Mouse (Mus musculus): Measurements from ENCODE around the gene Pdzd7. TPM values are rescaled to one million over a fixed set of nuclear protein-coding genes. Genes with fewer than 3 reads are reported as not detected.

The Pdzd7 gene
- polyA plus RNA-seq, 1 experiment from 2014 or later = not detected

GRCm38 (mm10) chr19:45078971-45079764 is 33.7 kb upstream of the Pdzd7 start:
- no peak for ATAC-seq
- Histone ChIP-seq H3K9me3 (ENCODE audit: low read length) (no peaks in the 10 kb centered on the region), H3K4me3 (ENCODE audit: low read depth, low read length) (peak overlapping the region; percentile 5; the same call in 1 of the 2 replicates), H3K4me2 (ENCODE audit: low read depth, low read length) (peak overlapping the region; percentile 53), H3K27me3 (ENCODE audit: insufficient read depth, low read length) (peaks cover 70% of the 10 kb centered on the region), H3K4me1 (ENCODE audit: insufficient read depth) (peaks cover 29% of the 10 kb centered on the region), H3K36me3 (replicated peaks; ENCODE audit: insufficient read depth, low read length) (no peaks in the 10 kb centered on the region), H3K9ac (replicated peaks) (no peak overlapping the region), H3K27ac (ENCODE audit: low read depth) (no peak overlapping the region)
- no peak for DNase-seq
- WGBS (ENCODE audit: insufficient replicate concordance) = 8% methylated on average over 17 of the region's 17 CpGs
- no peak for TF ChIP-seq EP300 (IDR thresholded peaks at IDR 0.05; ENCODE audit: low read depth)
- TF ChIP-seq CTCF (IDR thresholded peaks at IDR 0.05; ENCODE audit: low read depth) = peak; percentile 57

- Histone ChIP-seq H3K4me3 (ENCODE audit: low read depth, low read length) (no peak overlapping the region), H3K9me3 (ENCODE audit: low read length) (no peaks in the 10 kb centered on the region), H3K27ac (ENCODE audit: low read depth) (no peak overlapping the region), H3K9ac (replicated peaks) (no peak overlapping the region), H3K4me2 (ENCODE audit: low read depth, low read length) (no peak overlapping the region), H3K36me3 (replicated peaks; ENCODE audit: insufficient read depth, low read length) (no peaks in the 10 kb centered on the region), H3K4me1 (ENCODE audit: insufficient read depth) (peaks cover 29% of the 10 kb centered on the region), H3K27me3 (ENCODE audit: insufficient read depth, low read length) (peaks cover 65% of the 10 kb centered on the region)
- DNase-seq (no peak), ATAC-seq (no peak)
- 10% methylated on average over 20 of the region's 20 CpGs for WGBS (ENCODE audit: insufficient replicate concordance)
- no peak for TF ChIP-seq EP300 (IDR thresholded peaks at IDR 0.05; ENCODE audit: low read depth)
- no peak for TF ChIP-seq CTCF (IDR thresholded peaks at IDR 0.05; ENCODE audit: low read depth)
Measured at GRCm38 (mm10) chr19:45077742-45078645, 32.5 kb upstream of the Pdzd7 start.

- H3K9ac ChIP-seq (replicated peaks) = peak overlapping the region; percentile 35; the same call in 1 of the 2 replicates
- peak overlapping the region; percentile 91 for H3K4me2 ChIP-seq (ENCODE audit: low read depth, low read length)
- peaks cover 57% of the 10 kb centered on the region for H3K27me3 ChIP-seq (ENCODE audit: insufficient read depth, low read length)
- ATAC-seq (peak; percentile 24; the same call in 1 of the 2 replicates), DNase-seq (peak; percentile 75)
- no peaks in the 10 kb centered on the region for H3K9me3 ChIP-seq (ENCODE audit: low read length)
- H3K36me3 ChIP-seq (replicated peaks; ENCODE audit: insufficient read depth, low read length) = no peaks in the 10 kb centered on the region
- 1% methylated on average over 62 of the region's 62 CpGs for WGBS (ENCODE audit: insufficient replicate concordance)
- no peak overlapping the region for H3K27ac ChIP-seq (ENCODE audit: low read depth)
- TF ChIP-seq CTCF (IDR thresholded peaks at IDR 0.05; ENCODE audit: low read depth) = peak; percentile 71
- TF ChIP-seq EP300 (IDR thresholded peaks at IDR 0.05; ENCODE audit: low read depth) = no peak
- peak overlapping the region; percentile 58 for H3K4me3 ChIP-seq (ENCODE audit: low read depth, low read length)
- H3K4me1 ChIP-seq (ENCODE audit: insufficient read depth) = peaks cover 29% of the 10 kb centered on the region
Measured at GRCm38 (mm10) chr19:45076586-45077510, 31.3 kb upstream of the Pdzd7 start.

GRCm38 (mm10) chr19:45076036-45076575 is 30.6 kb upstream of the Pdzd7 start:
- TF ChIP-seq EP300 (IDR thresholded peaks at IDR 0.05; ENCODE audit: low read depth) (no peak), CTCF (IDR thresholded peaks at IDR 0.05; ENCODE audit: low read depth) (no peak)
- Histone ChIP-seq H3K9me3 (ENCODE audit: low read length) (no peaks in the 10 kb centered on the region), H3K9ac (replicated peaks) (peak overlapping the region; percentile 77), H3K27ac (ENCODE audit: low read depth) (no peak overlapping the region), H3K27me3 (ENCODE audit: insufficient read depth, low read length) (peaks cover 51% of the 10 kb centered on the region), H3K4me1 (ENCODE audit: insufficient read depth) (peaks cover 31% of the 10 kb centered on the region), H3K4me2 (ENCODE audit: low read depth, low read length) (peak overlapping the region; percentile 91), H3K36me3 (replicated peaks; ENCODE audit: insufficient read depth, low read length) (no peaks in the 10 kb centered on the region), H3K4me3 (ENCODE audit: low read depth, low read length) (peak overlapping the region; percentile 58)
- 10% methylated on average over 17 of the region's 17 CpGs for WGBS (ENCODE audit: insufficient replicate concordance)
- DNase-seq (peak; percentile 20), ATAC-seq (no peak)

GRCm38 (mm10) chr19:45075323-45076035 is 30.0 kb upstream of the Pdzd7 start:
- 1% methylated on average over 32 of the region's 32 CpGs for WGBS (ENCODE audit: insufficient replicate concordance)
- peaks cover 34% of the 10 kb centered on the region for H3K4me1 ChIP-seq (ENCODE audit: insufficient read depth)

More at GRCm38 (mm10) chr19:45075323-45076035, 30.0 kb upstream of the Pdzd7 start:
- no peak for TF ChIP-seq EP300 (IDR thresholded peaks at IDR 0.05; ENCODE audit: low read depth)
- 0 out of 2 replicates have a peak, but pooled peaks have one; percentile 16 for TF ChIP-seq CTCF (IDR thresholded peaks at IDR 0.05; ENCODE audit: low read depth)
- H3K9ac ChIP-seq (replicated peaks) = peak overlapping the region; percentile 77
- peaks cover 45% of the 10 kb centered on the region for H3K27me3 ChIP-seq (ENCODE audit: insufficient read depth, low read length)
- DNase-seq (peak; percentile 26), ATAC-seq (peak; percentile 58)
- H3K4me3 ChIP-seq (ENCODE audit: low read depth, low read length) = peak overlapping the region; percentile 58
- peak overlapping the region; percentile 91 for H3K4me2 ChIP-seq (ENCODE audit: low read depth, low read length)
- no peaks in the 10 kb centered on the region for H3K36me3 ChIP-seq (replicated peaks; ENCODE audit: insufficient read depth, low read length)
- H3K9me3 ChIP-seq (ENCODE audit: low read length) = no peaks in the 10 kb centered on the region
- peak overlapping the region; percentile 89 for H3K27ac ChIP-seq (ENCODE audit: low read depth)
